Mouse (Mus musculus) heart, adult 9 months (tissue): Measurements from ENCODE around the gene Cd81.

Source experiments
- DNase-seq, 2 experiments: peaks; one replicate each; pipeline ENCODE4 v3.0.0; 2022; ENCODE audit warnings: low spot score in 2 of 2

Gene Cd81

DNA sequence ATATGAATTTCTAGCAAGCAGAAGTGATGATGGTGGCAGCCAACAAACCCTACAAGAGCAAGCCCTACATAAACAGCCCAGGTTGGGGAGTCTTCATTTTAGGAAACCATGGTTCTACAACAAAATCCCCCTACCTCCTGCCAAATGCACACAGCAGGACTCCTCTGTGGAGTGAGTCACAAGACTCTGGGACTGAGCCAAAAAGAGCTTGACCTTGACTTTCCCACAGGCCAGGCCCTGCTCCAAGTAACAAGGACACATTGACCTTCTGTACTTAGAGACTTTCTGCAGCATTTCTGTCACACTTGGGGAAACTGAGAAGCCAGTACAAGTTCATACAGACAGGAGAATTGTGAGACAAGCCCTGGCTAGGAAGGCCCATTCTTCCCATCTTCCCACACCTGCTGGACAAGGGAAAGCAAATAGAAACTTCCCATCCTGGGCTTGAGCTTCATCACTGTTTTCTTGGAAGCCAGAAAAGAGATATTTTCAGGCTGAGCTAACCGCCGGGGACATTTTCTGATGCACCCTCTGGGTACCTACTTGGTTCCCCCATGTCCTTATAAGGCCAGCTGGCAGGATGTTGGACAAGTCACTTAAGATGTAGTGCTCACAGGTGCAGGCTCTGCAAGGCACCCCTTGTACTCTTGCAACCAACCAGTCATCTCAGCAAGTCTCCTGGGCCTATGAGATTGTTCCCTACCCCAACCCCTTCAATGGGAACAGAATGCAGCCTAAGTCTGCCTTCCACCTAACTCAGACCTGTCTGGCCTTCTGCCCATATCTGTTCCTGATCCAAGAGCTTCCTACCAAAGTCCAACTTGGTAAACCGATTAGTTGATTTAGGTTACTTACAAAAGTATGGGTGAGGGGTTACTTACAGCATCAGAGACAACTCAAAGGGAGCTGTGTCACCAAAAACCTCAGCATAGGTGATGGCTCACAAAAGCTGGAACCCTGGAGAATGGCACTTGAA is 2.4 kb upstream of the Cd81 start:
- peak in 1 of 2 experiments; percentile 85 for DNase-seq

DNA sequence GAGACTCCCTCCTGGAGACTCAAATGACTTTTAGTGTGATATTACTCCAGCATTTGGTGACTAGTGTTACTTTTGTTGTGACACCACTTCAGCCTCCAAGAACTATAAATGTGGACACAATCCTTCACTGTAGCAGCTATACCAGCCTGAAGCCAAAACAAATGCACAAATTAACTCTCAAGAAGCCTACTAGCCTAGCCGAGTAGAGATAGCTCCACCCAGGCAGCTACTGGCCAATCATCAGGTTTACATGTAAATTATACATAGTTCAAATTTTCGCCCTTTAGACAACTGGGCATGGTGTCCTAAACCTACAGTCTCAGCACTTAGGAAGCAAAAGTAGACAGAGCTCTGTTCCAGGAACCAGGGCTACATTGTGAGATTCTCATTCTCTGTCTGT is 1.2 kb upstream of the Cd81 start:
- DNase-seq: no peak

DNA sequence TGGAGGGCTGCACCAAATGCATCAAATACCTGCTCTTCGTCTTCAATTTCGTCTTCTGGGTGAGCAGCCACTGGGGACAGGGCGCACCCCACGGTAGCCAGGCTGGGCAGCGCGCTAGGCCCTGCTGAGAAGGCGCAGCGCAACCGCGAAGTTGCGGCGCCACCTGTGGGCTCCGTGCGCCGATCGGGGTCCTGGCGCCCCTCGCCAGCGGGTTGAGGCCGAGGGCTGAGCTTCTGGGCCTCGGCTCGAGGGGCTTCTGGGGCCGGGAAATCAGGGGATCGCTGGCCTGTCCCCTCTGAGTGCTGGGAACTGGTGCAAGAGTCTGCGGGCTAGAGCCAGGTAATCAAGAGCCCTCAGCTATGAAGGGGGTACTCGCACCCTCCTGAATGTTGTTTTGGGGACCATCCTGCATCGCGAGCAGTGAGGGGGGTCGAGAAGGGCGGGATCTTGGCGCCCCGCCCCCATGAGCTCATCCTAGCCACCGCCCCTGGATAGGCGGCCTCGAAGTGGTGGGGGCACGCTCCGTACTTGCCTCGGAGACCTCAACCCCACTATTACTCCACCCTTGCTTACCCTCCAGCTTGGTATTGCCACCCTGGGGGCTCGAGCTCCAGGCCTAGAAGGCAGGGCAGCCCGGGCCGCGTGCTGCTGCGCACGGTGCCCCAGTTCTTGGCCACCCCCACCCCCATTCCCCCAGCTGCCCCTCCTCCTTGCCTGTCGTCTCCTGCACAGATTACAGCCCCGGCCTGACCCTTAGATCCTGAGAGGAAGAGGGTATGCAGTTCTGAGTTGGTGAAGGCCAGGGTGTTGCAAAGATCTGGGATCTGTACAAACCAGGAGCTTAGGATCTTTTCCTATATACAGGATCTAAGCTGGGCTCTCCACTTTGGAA is 715 bp downstream of the Cd81 start:
- peak in 1 of 2 experiments; percentile 73 for DNase-seq

DNA sequence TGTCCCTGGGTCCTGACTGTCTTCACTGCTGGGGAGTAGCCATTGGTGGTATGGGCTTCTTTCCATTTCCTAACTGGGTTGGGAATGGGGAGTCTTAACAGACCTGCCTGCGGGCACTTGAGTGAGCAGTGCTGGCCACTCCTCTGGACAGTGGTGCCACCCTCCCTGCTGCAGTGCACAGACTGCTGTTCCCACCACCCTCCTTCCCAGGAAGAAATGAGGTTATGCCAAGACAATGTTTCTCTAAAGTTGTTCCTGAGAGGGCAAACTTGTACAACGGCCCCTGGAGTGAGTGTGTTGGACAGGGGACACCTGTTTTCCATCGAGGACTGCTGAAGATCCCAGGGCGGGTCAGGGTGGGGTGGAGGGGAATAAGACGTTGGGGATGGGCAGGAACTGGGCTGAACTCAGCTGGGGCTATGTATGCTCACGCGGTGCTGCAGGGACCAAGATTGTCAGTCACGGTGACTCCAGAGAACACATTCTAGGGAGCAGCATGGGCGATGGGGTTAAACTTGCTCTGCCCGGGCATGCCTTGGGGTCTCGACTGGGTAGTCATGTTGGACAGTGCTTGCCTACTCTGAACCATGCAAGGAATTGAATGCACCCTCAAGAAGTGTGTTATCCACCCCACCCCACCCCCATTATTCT is 1.5 kb downstream of the Cd81 start:
- DNase-seq: peak in 1 of 2 experiments; percentile 25

DNA sequence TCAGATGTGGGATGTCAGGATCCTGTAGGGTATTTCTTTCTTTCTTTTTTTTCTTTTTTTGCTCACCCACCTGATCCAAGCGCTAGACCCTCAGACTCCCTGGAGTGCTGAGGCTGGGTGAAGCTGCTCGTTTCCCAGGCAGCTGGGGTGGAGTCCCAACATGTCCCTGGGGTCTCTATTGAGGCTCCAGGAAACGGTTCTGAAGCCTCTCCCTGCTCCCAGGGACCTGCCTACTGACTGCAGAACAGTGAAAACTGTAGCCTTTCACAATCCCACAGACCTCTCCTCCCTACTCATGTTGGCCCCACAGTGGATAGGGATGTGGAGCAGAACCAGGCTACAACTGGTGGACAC is 2.0 kb downstream of the Cd81 start:
- DNase-seq: peak in 1 of 2 experiments; percentile 33

DNA sequence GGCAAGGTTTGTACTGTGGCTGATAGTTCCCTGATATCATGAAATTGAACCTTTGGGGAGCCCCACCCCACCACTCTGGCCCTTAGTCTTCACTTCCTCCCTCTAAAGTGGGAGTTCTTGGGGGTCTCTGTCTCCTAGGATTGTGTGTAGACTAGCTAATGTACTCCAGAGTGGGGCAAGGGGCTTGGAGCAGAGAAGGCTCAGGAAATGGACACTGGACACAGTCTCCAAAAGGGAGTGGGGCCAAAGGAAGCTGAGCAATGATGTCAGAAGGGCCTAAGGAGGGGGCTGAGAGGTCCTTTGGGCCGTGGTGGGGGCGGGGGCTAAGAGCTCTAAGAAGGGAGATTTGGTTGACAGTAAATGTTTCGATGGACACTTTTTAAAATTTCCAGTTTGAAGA is 2.5 kb downstream of the Cd81 start:
- DNase-seq: no peak

DNA sequence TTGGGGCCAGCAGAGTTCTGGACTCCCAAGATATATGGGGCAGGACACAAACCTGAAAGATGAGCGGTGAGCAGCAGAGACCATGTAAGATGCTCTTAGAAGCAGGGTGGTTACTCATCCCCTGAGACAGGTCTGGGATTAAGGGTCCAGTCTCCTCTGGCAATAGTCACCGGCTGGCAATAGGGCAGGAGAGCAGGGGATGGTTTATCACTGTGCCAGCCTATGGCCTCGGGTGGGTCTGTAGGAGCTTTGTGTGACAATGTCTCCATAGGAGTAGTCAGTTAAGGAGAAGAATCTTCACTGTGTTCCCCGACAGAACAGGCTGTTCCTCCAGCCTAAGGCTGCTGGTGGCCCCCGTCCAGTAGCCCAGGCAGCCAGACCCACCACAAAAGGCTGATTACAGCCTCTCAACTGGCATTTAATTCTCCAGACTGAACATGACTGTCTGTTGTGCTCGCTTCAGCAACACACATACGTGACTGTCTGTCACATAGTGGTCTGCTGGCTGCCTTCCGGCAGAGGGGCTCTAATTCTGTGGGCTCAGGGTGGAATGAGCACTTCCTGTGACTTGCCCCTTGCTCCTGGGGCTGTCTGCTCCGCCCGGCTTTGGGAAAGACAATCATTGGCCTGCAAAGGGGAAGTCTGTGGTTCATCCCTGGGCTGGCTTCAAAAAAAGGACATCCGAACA is 3.1 kb downstream of the Cd81 start:
- DNase-seq: peak in 1 of 2 experiments; percentile 33

DNA sequence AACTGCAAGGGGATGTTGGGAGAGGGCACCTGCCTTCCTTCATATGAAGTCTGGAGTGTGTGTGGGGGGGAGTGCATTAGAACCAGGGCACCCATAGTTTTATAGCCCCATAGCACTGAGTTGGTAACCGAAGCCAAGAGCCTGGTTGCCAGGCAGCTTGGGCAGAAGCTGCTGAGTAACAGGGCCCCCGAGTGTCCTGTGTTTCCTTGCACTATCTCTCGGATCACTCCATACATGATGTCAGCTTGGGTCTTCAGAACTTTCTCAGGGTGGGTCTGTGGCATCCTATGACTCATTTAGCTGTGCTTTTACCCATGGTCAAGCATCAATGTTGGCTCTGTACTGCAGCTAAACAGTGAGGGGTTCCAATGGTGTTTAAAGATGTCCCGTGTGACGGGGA is 4.5 kb downstream of the Cd81 start:
- DNase-seq: no peak

DNA sequence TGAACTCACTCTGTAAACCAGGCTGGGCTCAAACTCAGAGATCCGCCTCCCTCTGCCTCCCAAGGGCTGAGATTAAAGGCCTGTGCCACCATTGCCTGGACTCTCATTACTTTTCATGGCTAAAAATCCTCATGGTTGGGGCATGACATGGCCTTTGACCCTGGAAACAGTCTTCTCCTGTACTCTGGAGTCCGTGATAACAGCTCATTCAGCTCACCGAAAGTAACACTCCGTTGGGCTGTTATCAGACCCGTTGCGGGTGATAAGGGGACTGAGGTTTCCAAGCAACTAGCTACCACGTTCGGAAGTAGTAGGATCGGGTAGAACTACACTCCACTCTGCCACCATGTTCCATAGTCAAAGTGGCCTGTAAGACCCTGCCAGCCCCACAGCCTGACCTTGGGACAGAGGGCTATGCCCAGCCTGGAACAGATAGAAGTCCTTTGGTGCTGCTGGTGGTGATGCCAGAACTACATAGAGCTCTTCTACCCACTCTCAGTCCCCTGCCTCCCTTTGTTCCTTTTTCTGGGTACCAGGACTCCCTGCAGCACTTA is 5.2 kb downstream of the Cd81 start:
- DNase-seq: peak in 1 of 2 experiments; percentile 34

DNA sequence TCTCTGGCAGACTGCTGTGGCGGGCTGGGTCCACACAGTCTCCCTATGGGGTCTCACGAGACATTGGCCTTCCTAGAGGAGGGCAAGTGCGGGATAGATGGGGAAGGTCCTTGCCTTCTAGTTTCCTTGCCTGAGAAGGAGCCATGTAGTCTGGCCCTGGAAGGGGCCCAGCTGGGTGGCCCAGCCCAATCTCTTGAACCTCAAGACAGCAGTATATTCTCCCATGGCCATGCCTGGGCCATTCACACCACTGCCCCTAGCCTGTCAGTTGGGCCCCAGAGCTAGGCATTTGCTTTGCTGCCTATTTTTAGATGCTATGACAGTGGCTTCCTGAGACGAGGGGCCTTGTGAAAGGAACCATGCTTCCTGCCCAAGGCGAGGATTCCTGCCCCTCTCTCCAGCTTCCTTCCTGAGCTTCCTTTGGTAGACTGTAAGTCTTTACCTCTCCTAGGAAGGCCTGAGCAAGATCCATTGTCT is 5.7 kb downstream of the Cd81 start:
- peak; percentile 69 to 80 for DNase-seq

DNA sequence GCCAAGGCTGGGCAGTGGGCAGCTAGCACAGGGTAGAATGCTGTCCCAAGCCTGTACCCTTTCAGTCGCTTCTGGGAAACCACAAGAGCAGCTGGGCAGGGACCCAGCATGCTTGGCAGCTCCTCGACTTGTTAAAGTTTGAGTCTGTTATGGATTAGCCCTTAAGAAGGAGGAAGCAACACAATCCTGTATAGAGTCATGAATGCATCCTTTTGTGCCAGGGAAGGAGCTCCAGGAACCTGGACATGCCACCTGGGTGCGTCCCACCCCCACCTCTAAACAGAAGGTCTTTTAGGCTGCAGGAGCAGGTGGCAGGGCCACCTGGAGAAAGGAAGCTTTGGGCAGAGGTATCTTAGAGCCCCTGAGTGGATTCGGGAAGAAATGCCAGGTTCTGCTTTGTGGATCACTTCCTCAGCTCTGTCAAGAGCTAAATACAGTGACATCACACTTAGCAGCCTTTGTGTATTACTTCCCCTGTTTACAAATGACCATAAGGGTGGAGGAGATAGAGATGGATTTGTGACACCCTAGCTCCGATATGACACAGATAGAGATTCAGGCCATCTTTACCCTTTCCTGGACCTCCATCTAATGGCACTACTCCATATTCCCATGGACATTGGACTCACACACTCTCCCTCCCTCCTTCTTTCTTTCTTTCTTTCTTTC is 6.8 kb downstream of the Cd81 start:
- DNase-seq: peak in 1 of 2 experiments; percentile 65

DNA sequence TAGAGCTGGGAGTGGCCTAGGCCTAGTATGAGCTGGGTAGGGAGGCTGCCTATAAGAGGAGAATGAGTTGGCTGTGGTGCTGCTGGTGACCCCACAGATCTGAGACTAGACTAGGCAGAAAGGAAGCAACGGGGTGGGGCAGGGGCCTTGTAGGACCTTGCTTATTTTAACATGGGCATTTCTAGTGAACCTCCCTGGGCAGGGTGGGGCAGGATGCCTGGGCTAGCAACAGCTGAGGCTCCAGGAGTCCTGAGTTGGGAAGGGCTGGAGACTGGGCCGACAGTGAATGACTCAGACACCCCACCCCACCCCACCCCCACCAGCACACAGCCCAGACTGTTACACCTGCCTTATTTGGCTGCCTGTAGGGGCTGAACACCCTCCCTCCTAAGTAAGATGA is 10.2 kb downstream of the Cd81 start:
- DNase-seq: peak in 1 of 2 experiments; percentile 24

DNA sequence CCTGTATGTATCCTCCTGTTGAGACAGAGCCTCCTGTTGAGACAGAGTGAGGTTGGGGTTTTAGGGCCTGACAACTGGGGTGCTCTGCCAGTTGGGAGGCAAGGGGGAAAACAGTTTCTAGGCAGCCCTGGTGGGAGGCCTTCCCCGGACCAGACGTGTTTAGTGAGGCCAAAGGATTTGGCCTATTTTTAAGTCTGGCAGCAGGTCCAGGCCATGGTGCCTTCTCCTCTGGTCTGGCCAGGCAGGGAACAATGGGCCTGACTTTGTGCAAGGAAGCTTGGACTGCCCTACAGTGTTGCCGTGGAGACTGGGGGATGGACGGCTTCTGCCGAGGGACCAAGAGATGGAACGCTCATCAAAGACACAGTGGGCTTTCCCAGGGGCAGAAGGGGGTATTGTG is 11.7 kb downstream of the Cd81 start:
- DNase-seq: no peak

DNA sequence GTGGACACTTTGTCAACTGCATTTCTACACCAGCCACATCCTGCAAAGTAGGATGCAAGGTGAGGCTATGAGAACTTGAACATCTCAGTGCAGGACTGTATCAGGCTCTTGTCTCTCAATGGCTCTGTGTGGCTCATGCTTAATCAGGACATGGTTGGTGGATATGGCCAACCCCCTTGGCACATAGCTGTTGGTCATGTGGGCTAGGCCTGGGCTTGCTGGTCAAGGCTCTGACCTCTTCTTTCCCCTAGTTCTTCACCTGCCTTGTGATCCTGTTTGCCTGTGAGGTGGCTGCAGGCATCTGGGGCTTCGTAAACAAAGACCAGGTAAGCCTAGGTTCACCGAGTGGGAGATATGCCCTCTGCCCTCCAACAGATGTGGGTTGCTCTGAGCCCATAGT is 13.2 kb downstream of the Cd81 start:
- no peak for DNase-seq

DNA sequence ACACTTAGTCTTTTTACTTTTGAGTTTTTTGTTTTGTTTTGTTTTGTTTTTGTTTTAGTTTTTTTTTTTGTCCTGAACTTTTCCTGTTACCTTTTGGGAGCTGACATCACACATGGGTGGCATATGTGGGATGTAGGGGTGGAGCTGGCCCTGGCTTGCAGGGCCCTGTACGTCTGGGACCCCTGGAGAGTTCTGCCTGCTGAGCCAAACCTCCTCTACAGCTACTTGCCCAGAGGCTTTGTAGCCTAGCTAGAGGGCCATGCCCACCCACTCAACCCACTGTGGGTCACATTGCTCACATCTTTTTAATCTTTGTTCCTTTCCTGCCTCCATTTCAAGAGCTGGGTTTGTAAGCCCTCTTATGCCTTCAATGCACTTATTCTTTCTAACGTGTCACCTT is 14.9 kb downstream of the Cd81 start:
- DNase-seq: no peak

DNA sequence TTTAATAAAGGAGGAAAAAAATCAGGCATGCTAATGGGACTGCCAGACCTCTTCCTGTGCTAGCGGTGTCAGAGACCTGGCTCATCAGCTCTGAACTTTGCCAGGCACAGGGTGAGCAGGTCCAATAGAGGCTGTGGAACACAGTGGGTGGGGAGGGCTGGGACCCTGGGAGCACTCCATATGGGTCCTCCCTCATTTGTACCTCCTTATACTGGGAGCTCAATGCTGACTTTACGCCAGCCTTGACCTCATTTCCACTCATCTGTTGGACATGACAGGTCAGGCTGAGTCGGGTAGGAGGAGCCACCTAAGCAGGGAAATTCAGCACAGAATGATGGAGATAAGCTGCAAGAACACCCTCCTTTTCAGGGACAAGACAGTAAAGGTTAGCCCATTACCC is 15.4 kb downstream of the Cd81 start:
- no peak for DNase-seq

DNA sequence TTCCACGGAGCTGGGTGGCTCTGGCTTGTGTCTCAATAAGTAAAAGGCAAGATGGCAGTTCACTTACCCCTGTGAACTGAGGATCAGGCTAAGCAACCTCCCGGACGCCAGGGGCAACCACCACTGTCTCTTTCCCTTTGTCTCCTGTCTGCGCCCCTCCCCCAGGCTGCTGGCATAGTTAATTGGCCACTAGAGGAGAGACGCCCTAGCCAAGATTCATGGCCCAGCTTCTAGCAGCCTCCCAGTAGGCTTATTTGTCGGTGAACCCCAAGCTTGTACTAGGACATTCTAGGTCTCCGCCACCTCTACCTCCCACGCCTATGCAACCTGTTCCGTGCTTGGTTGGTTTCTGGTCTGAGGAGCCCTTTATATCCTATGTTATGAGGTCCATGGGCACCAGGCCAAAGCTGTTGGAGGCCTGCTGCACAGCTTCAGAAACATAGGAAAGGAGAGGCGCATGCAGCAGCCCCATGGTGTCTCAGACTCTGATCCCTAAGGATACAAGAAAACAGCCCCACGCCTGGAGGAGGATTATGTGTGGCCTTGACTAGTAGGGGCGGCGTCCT is 15.9 kb downstream of the Cd81 start:
- DNase-seq: peak in 1 of 2 experiments; percentile 39

DNA sequence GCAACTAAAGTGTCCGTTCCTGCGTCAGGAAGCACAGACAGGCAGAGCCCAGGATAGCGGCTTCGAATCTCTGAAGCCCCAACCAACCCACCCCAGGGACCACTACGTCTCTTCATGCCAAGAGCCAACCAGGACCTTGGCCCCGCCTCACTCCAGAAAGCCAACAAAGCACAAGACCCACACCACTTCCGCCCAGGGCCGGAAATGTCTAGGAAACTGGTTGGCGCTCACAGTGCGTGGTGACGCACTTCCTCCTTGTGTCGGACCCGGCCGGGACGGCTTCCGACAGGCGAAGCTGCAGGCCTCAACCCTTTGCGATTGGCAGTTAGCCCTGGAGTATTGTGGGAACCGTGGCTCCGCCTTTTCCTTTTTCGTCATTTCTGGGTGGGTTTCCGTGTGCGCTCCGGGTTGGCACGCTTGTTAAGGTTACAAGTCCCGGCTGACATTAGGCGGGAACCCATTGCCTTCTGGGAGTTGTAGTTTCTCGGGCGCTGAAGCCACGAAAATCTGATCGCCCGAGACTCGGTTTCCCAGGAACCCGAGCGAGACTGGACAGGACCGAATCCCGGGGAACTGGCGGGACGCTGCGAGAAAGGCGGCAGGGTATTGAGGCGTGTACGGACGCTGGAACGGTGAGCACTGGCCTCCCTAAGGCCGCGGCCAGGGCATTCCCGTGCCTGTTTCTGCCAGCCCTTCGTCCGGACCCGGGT is 16.5 kb downstream of the Cd81 start, which contains the start of gene Tssc4:
TSS of gene Tssc4 (plus strand) at position 368 of the 710 bp plus-strand sequence.
- DNase-seq: peak; percentile 98 to 99

DNA sequence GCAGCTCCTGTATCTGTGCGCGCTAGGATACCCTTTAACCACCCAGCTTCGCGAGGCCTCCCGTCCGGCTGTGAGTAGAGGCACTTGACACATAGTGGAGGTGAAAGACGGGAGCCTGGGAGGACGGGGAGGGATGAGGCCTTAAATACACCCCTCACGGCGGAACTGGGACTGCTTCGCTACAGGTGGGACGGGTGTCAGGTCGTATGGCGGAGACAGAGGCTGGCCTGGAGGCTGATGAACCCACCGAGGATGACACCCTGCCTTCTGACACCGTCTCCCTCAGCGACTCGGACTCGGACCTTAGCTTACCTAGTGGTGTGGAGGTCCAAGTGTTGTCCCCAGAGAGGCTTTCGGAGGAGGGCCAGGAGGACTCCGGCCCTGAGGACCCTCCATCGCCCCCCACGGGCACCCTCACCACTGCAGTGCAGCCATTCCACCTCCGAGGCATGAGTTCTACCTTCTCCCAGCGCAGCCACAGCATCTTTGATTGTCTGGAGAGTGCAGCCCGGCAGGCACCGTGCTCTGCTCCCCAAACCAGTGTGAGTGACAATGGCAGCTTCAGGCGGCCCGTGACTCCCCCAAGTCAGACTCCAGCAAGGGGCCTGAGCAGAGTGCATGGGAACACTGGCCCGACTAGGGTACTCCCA is 17.3 kb downstream of the Cd81 start:
- peak in 1 of 2 experiments; percentile 22 for DNase-seq
